Mouse (Mus musculus): ENCODE measurements around the gene Srsf2. TPM values are rescaled to one million over a fixed set of nuclear protein-coding genes. Genes with fewer than 3 reads are reported as not detected.

Gene Srsf2
- polyA plus RNA-seq, 1 experiment = 658 TPM

DNA sequence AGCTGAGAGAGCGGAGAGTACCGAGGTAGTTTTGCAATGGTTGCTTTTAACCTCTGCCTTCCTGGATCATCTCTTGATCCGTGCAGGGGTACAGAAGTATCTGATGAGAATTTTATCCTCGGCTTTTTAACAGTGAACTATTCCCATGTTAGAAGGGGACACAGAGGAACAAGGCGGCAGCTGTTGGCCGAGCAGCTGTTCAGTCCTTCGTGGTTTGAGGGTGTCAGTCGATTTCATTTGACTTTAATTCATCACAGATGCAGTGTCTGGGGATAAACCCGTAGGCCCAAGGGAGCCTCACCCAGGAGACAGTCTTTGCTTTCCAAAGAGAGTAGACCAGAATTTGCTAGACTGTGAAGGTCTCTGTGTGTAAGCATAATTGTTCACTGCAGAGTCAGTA is 18.6 kb upstream of the Srsf2 start:
- 93% methylated on average over 9 of the region's 9 CpGs for WGBS
- Histone ChIP-seq H3K36me3 (ENCODE audit: control insufficient read depth, insufficient read depth, low read length) (peaks cover 52% of the 10 kb centered on the region), H3K27ac (ENCODE audit: insufficient read depth, low read depth, low read length) (no peak overlapping the region), H3K27me3 (ENCODE audit: control insufficient read depth, insufficient read depth, low read length) (no peaks in the 10 kb centered on the region), H3K4me3 (ENCODE audit: low read depth, low read length) (no peak overlapping the region), H3K4me1 (ENCODE audit: control insufficient read depth, insufficient read depth, insufficient read length, low read length) (no peaks in the 10 kb centered on the region)
- no peak for TF ChIP-seq POLR2A (IDR thresholded peaks at IDR 0.05; ENCODE audit: low read depth, low read length)
- no peak for TF ChIP-seq CTCF (IDR thresholded peaks at IDR 0.05; ENCODE audit: extremely low read depth, insufficient read length, insufficient replicate concordance, low read depth, low read length)

DNA sequence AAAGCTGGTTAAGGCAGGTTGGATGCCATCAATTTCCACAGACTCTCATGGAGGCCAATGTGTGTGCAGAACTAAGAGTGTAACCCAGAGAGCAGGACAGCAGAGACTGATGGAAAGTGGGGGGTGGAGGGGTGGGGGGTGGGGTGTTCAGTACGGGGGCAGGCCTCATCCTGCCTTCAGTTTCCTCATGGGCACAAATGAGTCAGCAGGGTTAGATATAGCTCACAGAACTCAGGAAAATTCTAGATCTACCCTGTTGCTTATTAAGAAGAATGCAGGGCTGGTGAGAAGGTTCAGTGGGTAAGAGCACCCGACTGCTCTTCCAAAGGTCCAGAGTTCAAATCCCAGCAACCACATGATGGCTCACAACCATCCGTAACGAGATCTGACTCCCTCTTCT is 16.7 kb upstream of the Srsf2 start:
- Histone ChIP-seq H3K27me3 (ENCODE audit: control insufficient read depth, insufficient read depth, low read length) (no peaks in the 10 kb centered on the region), H3K36me3 (ENCODE audit: control insufficient read depth, insufficient read depth, low read length) (peaks cover 66% of the 10 kb centered on the region)
- WGBS = 84% methylated on average over 4 of the region's 4 CpGs

GRCm38 (mm10) chr11:116869223-116869622 is 16.3 kb upstream of the Srsf2 start:
- H3K27me3 ChIP-seq (ENCODE audit: control insufficient read depth, insufficient read depth, low read length) = no peaks in the 10 kb centered on the region
- no peaks in the 10 kb centered on the region for H3K4me1 ChIP-seq (ENCODE audit: control insufficient read depth, insufficient read depth, insufficient read length, low read length)
- no peak for TF ChIP-seq CTCF (IDR thresholded peaks at IDR 0.05; ENCODE audit: extremely low read depth, insufficient read length, insufficient replicate concordance, low read depth, low read length)
- no peak for TF ChIP-seq POLR2A (IDR thresholded peaks at IDR 0.05; ENCODE audit: low read depth, low read length)
- 86% methylated on average over 8 of the region's 8 CpGs for WGBS
- H3K36me3 ChIP-seq (ENCODE audit: control insufficient read depth, insufficient read depth, low read length) = peaks cover 64% of the 10 kb centered on the region
- H3K4me3 ChIP-seq (ENCODE audit: low read depth, low read length) = no peak overlapping the region
- H3K27ac ChIP-seq (ENCODE audit: insufficient read depth, low read depth, low read length) = no peak overlapping the region

More for the DNA sequence above, 16.7 kb upstream of the Srsf2 start:
- TF ChIP-seq CTCF (IDR thresholded peaks at IDR 0.05; ENCODE audit: extremely low read depth, insufficient read length, insufficient replicate concordance, low read depth, low read length) (no peak), POLR2A (IDR thresholded peaks at IDR 0.05; ENCODE audit: low read depth, low read length) (no peak)
- Histone ChIP-seq H3K4me3 (ENCODE audit: low read depth, low read length) (no peak overlapping the region), H3K4me1 (ENCODE audit: control insufficient read depth, insufficient read depth, insufficient read length, low read length) (no peaks in the 10 kb centered on the region), H3K27ac (ENCODE audit: insufficient read depth, low read depth, low read length) (no peak overlapping the region)

DNA sequence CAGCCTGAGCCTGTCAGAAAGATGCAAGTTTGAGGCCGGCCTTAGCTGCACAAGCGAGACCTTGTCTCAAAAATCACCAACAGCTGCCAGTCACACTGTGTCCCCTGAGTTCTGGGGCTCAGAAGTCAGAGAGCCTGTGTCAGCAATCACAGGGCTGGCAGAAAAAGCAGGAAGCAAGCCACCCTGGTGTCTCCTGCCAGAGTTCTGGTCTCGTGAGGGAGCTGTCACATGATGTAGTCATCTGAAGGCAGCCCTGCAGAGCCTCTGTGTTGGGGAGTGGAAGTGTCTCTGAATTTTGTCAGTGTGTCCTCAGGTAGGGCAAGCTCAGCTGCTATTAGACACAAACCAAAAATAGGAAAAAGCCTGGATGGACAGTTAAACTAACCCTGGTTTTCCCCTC is 15.2 kb upstream of the Srsf2 start:
- no peak overlapping the region for H3K4me3 ChIP-seq (ENCODE audit: low read depth, low read length)
- TF ChIP-seq CTCF (IDR thresholded peaks at IDR 0.05; ENCODE audit: extremely low read depth, insufficient read length, insufficient replicate concordance, low read depth, low read length) = no peak
- TF ChIP-seq POLR2A (IDR thresholded peaks at IDR 0.05; ENCODE audit: low read depth, low read length) = no peak
- H3K4me1 ChIP-seq (ENCODE audit: control insufficient read depth, insufficient read depth, insufficient read length, low read length) = no peaks in the 10 kb centered on the region
- WGBS = 70% methylated on average over 3 of the region's 3 CpGs
- no peaks in the 10 kb centered on the region for H3K27me3 ChIP-seq (ENCODE audit: control insufficient read depth, insufficient read depth, low read length)
- H3K27ac ChIP-seq (ENCODE audit: insufficient read depth, low read depth, low read length) = no peak overlapping the region
- H3K36me3 ChIP-seq (ENCODE audit: control insufficient read depth, insufficient read depth, low read length) = peaks cover 58% of the 10 kb centered on the region

DNA sequence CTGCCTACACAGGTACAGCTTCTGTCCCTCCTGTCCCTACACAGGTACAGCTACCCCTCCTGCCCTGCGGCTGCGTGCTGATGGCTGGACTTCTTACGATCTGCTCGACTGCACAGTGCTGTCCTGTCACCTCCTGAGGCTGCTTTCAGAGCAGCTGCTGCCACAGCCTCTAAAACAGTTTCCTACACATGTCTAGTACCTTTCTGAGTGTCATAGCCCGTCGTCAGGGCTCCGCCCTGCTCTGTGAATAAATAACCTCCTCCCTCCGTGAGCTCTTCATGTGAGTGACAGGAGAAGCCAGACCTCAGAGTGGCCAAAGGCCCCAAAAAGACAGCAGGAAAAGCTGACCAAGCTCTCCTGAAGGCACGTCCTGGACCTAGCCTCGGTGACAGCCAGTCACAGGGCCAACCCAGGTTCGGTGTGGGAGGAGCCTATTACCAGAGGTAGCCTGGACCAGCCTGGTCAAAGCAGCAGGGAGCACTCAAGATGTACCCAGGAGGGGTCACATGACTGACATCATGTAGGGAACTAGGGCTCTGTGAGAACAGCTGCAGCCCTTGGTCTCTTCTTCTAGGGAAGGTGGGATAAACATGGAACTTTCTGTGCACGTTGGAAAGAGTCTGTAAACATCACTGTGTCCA is 13.2 kb upstream of the Srsf2 start:
- no peaks in the 10 kb centered on the region for H3K4me1 ChIP-seq (ENCODE audit: control insufficient read depth, insufficient read depth, insufficient read length, low read length)
- TF ChIP-seq CTCF (IDR thresholded peaks at IDR 0.05; ENCODE audit: extremely low read depth, insufficient read length, insufficient replicate concordance, low read depth, low read length) = no peak
- no peak for TF ChIP-seq POLR2A (IDR thresholded peaks at IDR 0.05; ENCODE audit: low read depth, low read length)
- no peak overlapping the region for H3K27ac ChIP-seq (ENCODE audit: insufficient read depth, low read depth, low read length)
- 72% methylated on average over 12 of the region's 12 CpGs for WGBS
- no peaks in the 10 kb centered on the region for H3K27me3 ChIP-seq (ENCODE audit: control insufficient read depth, insufficient read depth, low read length)
- H3K36me3 ChIP-seq (ENCODE audit: control insufficient read depth, insufficient read depth, low read length) = peaks cover 57% of the 10 kb centered on the region
- H3K4me3 ChIP-seq (ENCODE audit: low read depth, low read length) = no peak overlapping the region

DNA sequence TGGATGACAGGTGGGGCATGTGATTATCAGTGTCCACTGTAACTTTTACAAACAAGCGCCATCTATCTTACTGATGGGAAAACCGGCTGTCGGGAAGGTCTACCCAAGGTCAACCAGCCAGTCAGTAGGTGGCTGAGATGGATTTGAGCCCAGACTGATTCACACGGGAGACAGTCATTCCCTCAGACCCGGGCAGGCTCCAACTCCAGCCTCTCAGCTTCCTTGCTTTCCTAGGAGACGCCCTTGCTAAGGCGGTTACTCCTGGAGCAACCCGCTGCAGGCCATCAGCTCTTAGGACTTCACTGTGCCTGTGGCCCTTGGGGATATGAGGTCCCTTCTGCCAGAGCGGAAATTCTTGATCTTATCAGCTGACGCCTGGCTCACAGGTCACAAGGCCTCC is 11.6 kb upstream of the Srsf2 start:
- Histone ChIP-seq H3K27me3 (ENCODE audit: control insufficient read depth, insufficient read depth, low read length) (no peaks in the 10 kb centered on the region), H3K36me3 (ENCODE audit: control insufficient read depth, insufficient read depth, low read length) (peaks cover 57% of the 10 kb centered on the region), H3K4me3 (ENCODE audit: low read depth, low read length) (no peak overlapping the region), H3K4me1 (ENCODE audit: control insufficient read depth, insufficient read depth, insufficient read length, low read length) (no peaks in the 10 kb centered on the region), H3K27ac (ENCODE audit: insufficient read depth, low read depth, low read length) (no peak overlapping the region)
- 76% methylated on average over 10 of the region's 10 CpGs for WGBS
- TF ChIP-seq POLR2A (IDR thresholded peaks at IDR 0.05; ENCODE audit: low read depth, low read length) = no peak

GRCm38 (mm10) chr11:116857183-116857850 is 4.4 kb upstream of the Srsf2 start:
- Histone ChIP-seq H3K27me3 (ENCODE audit: control insufficient read depth, insufficient read depth, low read length) (no peaks in the 10 kb centered on the region), H3K36me3 (ENCODE audit: control insufficient read depth, insufficient read depth, low read length) (peaks cover 24% of the 10 kb centered on the region), H3K4me3 (ENCODE audit: low read depth, low read length) (no peak overlapping the region), H3K4me1 (ENCODE audit: control insufficient read depth, insufficient read depth, insufficient read length, low read length) (0 out of 2 replicates have a peak, but pooled peaks cover 2% of the 10 kb centered on the region), H3K27ac (ENCODE audit: insufficient read depth, low read depth, low read length) (no peak overlapping the region)
- TF ChIP-seq POLR2A (IDR thresholded peaks at IDR 0.05; ENCODE audit: low read depth, low read length) (no peak), CTCF (IDR thresholded peaks at IDR 0.05; ENCODE audit: extremely low read depth, insufficient read length, insufficient replicate concordance, low read depth, low read length) (no peak)
- 81% methylated on average over 12 of the region's 12 CpGs for WGBS
